Mouse (Mus musculus): Measurements from ENCODE around the gene Hvcn1. TPM values are rescaled to one million over a fixed set of nuclear protein-coding genes. Genes with fewer than 3 reads are reported as not detected.
"Not testable (repeated sequence)": the region's sequence is repeated elsewhere in the genome, so short reads cannot be mapped to it uniquely, and the experiment has no call there.

The Hvcn1 gene
- total and polyA plus RNA-seq, 3 experiments = 0.27 to 1.6 (median 0.27) TPM

GRCm38 (mm10) chr5:122176398-122176797 is 30.2 kb upstream of the Hvcn1 start:
- Histone ChIP-seq H3K9me3 (replicated peaks) (no peaks in the 10 kb centered on the region), H3K36me3 (replicated peaks) (peaks cover 53% of the 10 kb centered on the region), H3K4me1 (ENCODE audit: insufficient read depth, low read depth, low read length) (peaks cover 16% of the 10 kb centered on the region), H3K4me3 (ENCODE audit: low read depth, low read length) (no peak overlapping the region), H3K27me3 (ENCODE audit: insufficient read depth, low read length) (no peaks in the 10 kb centered on the region)
- TF ChIP-seq CTCF (IDR thresholded peaks at IDR 0.05; ENCODE audit: low read depth, low read length) (peak; percentile 35; the same call in 1 of the 2 replicates), POLR2AphosphoS5 (IDR thresholded peaks at IDR 0.05; ENCODE audit: insufficient replicate concordance, low read depth, low read length) (no peak)
- DNase-seq (ENCODE audit: low spot score) (peak; percentile 64), ATAC-seq (ENCODE audit: extremely low read depth, insufficient number of reproducible peaks, low FRiP score, poor library complexity, severe bottlenecking) (peak; percentile 28; the same call in 1 of the 2 replicates)

GRCm38 (mm10) chr5:122179665-122180064 is 26.9 kb upstream of the Hvcn1 start:
- H3K4me1 ChIP-seq (ENCODE audit: insufficient read depth, low read depth, low read length) = peaks cover 16% of the 10 kb centered on the region
- DNase-seq (ENCODE audit: low spot score) (no peak), ATAC-seq (ENCODE audit: extremely low read depth, insufficient number of reproducible peaks, low FRiP score, poor library complexity, severe bottlenecking) (no peak)

GRCm38 (mm10) chr5:122184283-122184806 is 22.3 kb upstream of the Hvcn1 start:
- no peaks in the 10 kb centered on the region for H3K36me3 ChIP-seq (replicated peaks)
- DNase-seq (ENCODE audit: low spot score) (no peak), ATAC-seq (ENCODE audit: extremely low read depth, insufficient number of reproducible peaks, low FRiP score, poor library complexity, severe bottlenecking) (no peak)
- H3K4me3 ChIP-seq (ENCODE audit: low read depth, low read length) = no peak overlapping the region
- peaks cover 7% of the 10 kb centered on the region for H3K9me3 ChIP-seq (replicated peaks)
- no peak for TF ChIP-seq TAL1 (conservative IDR thresholded peaks at IDR 0.05; ENCODE audit: low read depth, low read length)
- H3K4me1 ChIP-seq (ENCODE audit: insufficient read depth, low read depth, low read length) = peaks cover 7% of the 10 kb centered on the region
- H3K27me3 ChIP-seq (ENCODE audit: insufficient read depth, low read length) = peaks cover 25% of the 10 kb centered on the region

More at GRCm38 (mm10) chr5:122179665-122180064, 26.9 kb upstream of the Hvcn1 start:
- Histone ChIP-seq H3K4me3 (ENCODE audit: low read depth, low read length) (no peak overlapping the region), H3K27me3 (ENCODE audit: insufficient read depth, low read length) (peaks cover 6% of the 10 kb centered on the region; the same call in 1 of the 2 replicates), H3K36me3 (replicated peaks) (peaks cover 27% of the 10 kb centered on the region), H3K9me3 (replicated peaks) (peaks cover 4% of the 10 kb centered on the region)
- TF ChIP-seq GATA2 (IDR thresholded peaks at IDR 0.05; ENCODE audit: borderline replicate concordance, low read depth, low read length) (no peak), TAL1 (conservative IDR thresholded peaks at IDR 0.05; ENCODE audit: low read depth, low read length) (no peak)

GRCm38 (mm10) chr5:122184858-122185257 is 21.7 kb upstream of the Hvcn1 start:
- H3K9me3 ChIP-seq (replicated peaks); ATAC-seq (ENCODE audit: extremely low read depth, insufficient number of reproducible peaks, low FRiP score, poor library complexity, severe bottlenecking); DNase-seq (ENCODE audit: low spot score); H3K4me1 ChIP-seq (ENCODE audit: insufficient read depth, low read depth, low read length); H3K36me3 ChIP-seq (replicated peaks); H3K4me3 ChIP-seq (ENCODE audit: low read depth, low read length): not testable (repeated sequence)
- peaks cover 26% of the 10 kb centered on the region for H3K27me3 ChIP-seq (ENCODE audit: insufficient read depth, low read length)

- DNase-seq (ENCODE audit: low spot score) (no peak), ATAC-seq (ENCODE audit: extremely low read depth, insufficient number of reproducible peaks, low FRiP score, poor library complexity, severe bottlenecking) (no peak)
- no peaks in the 10 kb centered on the region for H3K36me3 ChIP-seq (replicated peaks)
- 0 out of 2 replicates have a peak, but pooled peaks cover 3% of the 10 kb centered on the region for H3K4me1 ChIP-seq (ENCODE audit: insufficient read depth, low read depth, low read length)
- peaks cover 7% of the 10 kb centered on the region for H3K9me3 ChIP-seq (replicated peaks)
- TF ChIP-seq GATA2 (IDR thresholded peaks at IDR 0.05; ENCODE audit: borderline replicate concordance, low read depth, low read length) = no peak
- no peak for TF ChIP-seq POLR2AphosphoS5 (IDR thresholded peaks at IDR 0.05; ENCODE audit: insufficient replicate concordance, low read depth, low read length)
- TF ChIP-seq GATA1 (IDR thresholded peaks at IDR 0.05; ENCODE audit: borderline replicate concordance, low read length) = no peak
- H3K27me3 ChIP-seq (ENCODE audit: insufficient read depth, low read length) = peaks cover 28% of the 10 kb centered on the region
- H3K4me3 ChIP-seq (ENCODE audit: low read depth, low read length) = no peak overlapping the region
These were observed 17.5 kb upstream of the Hvcn1 start for GRCm38 (mm10) chr5:122189115-122189514.

GRCm38 (mm10) chr5:122190465-122190864 is 16.1 kb upstream of the Hvcn1 start:
- no peak for DNase-seq (ENCODE audit: low spot score)
- Histone ChIP-seq H3K36me3 (replicated peaks) (no peaks in the 10 kb centered on the region), H3K4me1 (ENCODE audit: insufficient read depth, low read depth, low read length) (no peaks in the 10 kb centered on the region), H3K27me3 (ENCODE audit: insufficient read depth, low read length) (peaks cover 28% of the 10 kb centered on the region), H3K4me3 (ENCODE audit: low read depth, low read length) (no peak overlapping the region), H3K9me3 (replicated peaks) (no peaks in the 10 kb centered on the region)
- no peak for TF ChIP-seq TAL1 (conservative IDR thresholded peaks at IDR 0.05; ENCODE audit: low read depth, low read length)
- no peak for TF ChIP-seq GATA1 (IDR thresholded peaks at IDR 0.05; ENCODE audit: borderline replicate concordance, low read length)
- no peak for TF ChIP-seq CTCF (IDR thresholded peaks at IDR 0.05; ENCODE audit: low read depth, low read length)
- TF ChIP-seq POLR2AphosphoS5 (IDR thresholded peaks at IDR 0.05; ENCODE audit: insufficient replicate concordance, low read depth, low read length) = no peak
- no peak for TF ChIP-seq GATA2 (IDR thresholded peaks at IDR 0.05; ENCODE audit: borderline replicate concordance, low read depth, low read length)
- ATAC-seq (ENCODE audit: extremely low read depth, insufficient number of reproducible peaks, low FRiP score, poor library complexity, severe bottlenecking) = no peak

- Histone ChIP-seq H3K4me3 (ENCODE audit: low read depth, low read length) (no peak overlapping the region), H3K4me1 (ENCODE audit: insufficient read depth, low read depth, low read length) (no peaks in the 10 kb centered on the region), H3K27me3 (ENCODE audit: insufficient read depth, low read length) (peaks cover 28% of the 10 kb centered on the region), H3K36me3 (replicated peaks) (no peaks in the 10 kb centered on the region), H3K9me3 (replicated peaks) (no peaks in the 10 kb centered on the region)
- DNase-seq (ENCODE audit: low spot score) (no peak), ATAC-seq (ENCODE audit: extremely low read depth, insufficient number of reproducible peaks, low FRiP score, poor library complexity, severe bottlenecking) (no peak)
- no peak for TF ChIP-seq GATA1 (IDR thresholded peaks at IDR 0.05; ENCODE audit: borderline replicate concordance, low read length)
- TF ChIP-seq TAL1 (conservative IDR thresholded peaks at IDR 0.05; ENCODE audit: low read depth, low read length) = no peak
- no peak for TF ChIP-seq POLR2AphosphoS5 (IDR thresholded peaks at IDR 0.05; ENCODE audit: insufficient replicate concordance, low read depth, low read length)
These were observed 15.1 kb upstream of the Hvcn1 start for GRCm38 (mm10) chr5:122191269-122192063.
